Mouse (Mus musculus) liver, adult 2 months (tissue): ENCODE data around the gene 2610507B11Rik. TPM values are rescaled to one million over a fixed set of nuclear protein-coding genes. Genes with fewer than 3 reads are reported as not detected.
A peak's percentile ranks its signal among the peaks of the same experiment; 100 is the strongest.

Source experiments
- DNase-seq: peaks from one replicate; pipeline ENCODE4 v3.0.0-alpha.2; 2011; ENCODE audit warnings: low read depth, low spot score; ENCODE audit errors: extremely low read depth
- H3K27ac ChIP-seq: fragments of 200-500 bp; replicated peaks from 2 replicates; pipeline ENCODE4 v1.5.1; 2012; ENCODE audit warnings: low read depth, mild to moderate bottlenecking, control low read depth, inconsistent platforms, low read length; ENCODE audit not compliant: insufficient read depth
- H3K27me3 ChIP-seq: fragments of 200-500 bp; 2 replicates; pipeline ENCODE4 v1.6.1; 2012; ENCODE audit warnings: mild to moderate bottlenecking, moderate library complexity, low read length, inconsistent platforms; ENCODE audit not compliant: control insufficient read depth, insufficient read depth
- H3K36me3 ChIP-seq: fragments of 200-500 bp; 2 replicates; pipeline ENCODE4 v1.6.1; 2012; ENCODE audit warnings: low read length, inconsistent platforms; ENCODE audit not compliant: control insufficient read depth, insufficient read depth
- H3K4me1 ChIP-seq: fragments of 200-500 bp; 2 replicates; pipeline ENCODE4 v1.6.1; 2011; ENCODE audit warnings: low read length; ENCODE audit not compliant: control insufficient read depth, insufficient read depth
- H3K4me3 ChIP-seq: fragments of 200-500 bp; 2 replicates; pipeline ENCODE4 v1.5.1; 2011; ENCODE audit warnings: low read depth, mild to moderate bottlenecking, control low read depth, low read length, moderate library complexity; ENCODE audit not compliant: insufficient read depth
- H3K79me2 ChIP-seq: fragments of 200-500 bp; 2 replicates; pipeline ENCODE4 v1.6.1; 2012; ENCODE audit warnings: inconsistent platforms, mild to moderate bottlenecking, low read length, moderate library complexity; ENCODE audit not compliant: control insufficient read depth, insufficient read depth
- H3K9ac ChIP-seq: fragments of 200-500 bp; 2 replicates; pipeline ENCODE4 v1.6.1; 2012; ENCODE audit warnings: low read depth, mild to moderate bottlenecking, control low read depth, inconsistent platforms, low read length
- CTCF ChIP-seq: fragments of 200-500 bp; IDR thresholded peaks from 2 replicates; pipeline ENCODE4 v1.5.1; 2011; ENCODE audit warnings: low read depth, low read length, control low read depth
- POLR2A ChIP-seq: fragments of 200-500 bp; IDR thresholded peaks from 2 replicates; pipeline ENCODE4 v1.6.1; 2011; ENCODE audit warnings: low read length, control low read depth; ENCODE audit not compliant: insufficient read depth; ENCODE audit errors: extremely low read depth
- WGBS: fragments of 180-500 bp; shearing (Covaris S2); methylation state at CpG from one replicate; pipeline ENCODE4 v1.1.7; 2018; 5-methylcytosine and 5-hydroxymethylcytosine counted together
- polyA plus RNA-seq: library from polyadenylated mRNA; depleted of rRNA; stranded (reverse); fragments of >200 nt; gene quantifications from 2 replicates; pipeline ENCODE4 v1.2.3, GENCODE M21; 2012
- total RNA-seq: library from RNA; depleted of rRNA; stranded (reverse); fragments of >200 nt; gene quantifications from 2 replicates; pipeline ENCODE4 v1.2.3, GENCODE M21; 2014

Gene 2610507B11Rik
- total and polyA plus RNA-seq, 2 experiments = 43.6 to 68.6 TPM

DNA sequence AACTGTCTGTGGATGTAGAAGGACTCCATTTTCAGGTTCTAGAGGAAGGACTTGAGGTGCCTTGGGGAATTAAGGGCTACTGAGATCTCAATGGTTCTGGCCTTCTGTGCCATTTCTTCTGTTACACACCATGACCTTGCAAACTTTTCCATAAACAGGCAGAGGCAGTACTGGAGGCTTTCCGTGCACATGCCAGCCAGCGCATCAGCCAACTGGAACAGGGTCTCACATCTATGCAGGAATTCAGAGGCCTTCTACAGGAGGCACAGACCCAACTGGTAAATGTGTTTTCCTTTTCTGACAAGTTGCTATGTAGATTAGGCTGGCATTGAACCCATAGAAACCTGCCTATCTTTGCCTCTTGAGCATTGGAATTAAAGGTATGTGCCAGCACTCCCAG is 52.1 kb downstream of the 2610507B11Rik start:
- TF ChIP-seq CTCF (no peak), POLR2A (no peak)
- Histone ChIP-seq H3K9ac (no peak overlapping the region), H3K27ac (no peak overlapping the region), H3K27me3 (no peaks in the 10 kb centered on the region), H3K79me2 (no peaks in the 10 kb centered on the region), H3K4me3 (no peak overlapping the region), H3K36me3 (no peaks in the 10 kb centered on the region), H3K4me1 (no peaks in the 10 kb centered on the region; the same call in 1 of the 2 replicates)
- WGBS = 99% methylated on average over 2 of the region's 2 CpGs
- no peak for DNase-seq

GRCm38 (mm10) chr11:78318411-78318810 is 56.9 kb downstream of the 2610507B11Rik start:
- Histone ChIP-seq H3K4me1 (peaks cover 2% of the 10 kb centered on the region; the same call in 1 of the 2 replicates), H3K27me3 (no peaks in the 10 kb centered on the region), H3K4me3 (no peak overlapping the region), H3K79me2 (no peaks in the 10 kb centered on the region), H3K27ac (no peak overlapping the region), H3K36me3 (no peaks in the 10 kb centered on the region), H3K9ac (no peak overlapping the region)
- WGBS = 95% methylated on average over 2 of the region's 2 CpGs
- no peak for DNase-seq
- TF ChIP-seq POLR2A (no peak), CTCF (no peak)

- Histone ChIP-seq H3K9ac (no peak overlapping the region), H3K4me1 (peaks cover 2% of the 10 kb centered on the region; the same call in 1 of the 2 replicates), H3K79me2 (no peaks in the 10 kb centered on the region), H3K27me3 (no peaks in the 10 kb centered on the region), H3K4me3 (no peak overlapping the region), H3K27ac (no peak overlapping the region), H3K36me3 (no peaks in the 10 kb centered on the region)
- WGBS = 47% methylated on average over 2 of the region's 2 CpGs
- TF ChIP-seq POLR2A (no peak), CTCF (no peak)
- DNase-seq = no peak
These were observed 60.7 kb downstream of the 2610507B11Rik start for GRCm38 (mm10) chr11:78322076-78322831.

- WGBS = 5% methylated on average over 15 of the region's 15 CpGs
- TF ChIP-seq POLR2A (peak; percentile 75), CTCF (no peak; the same call in 1 of the 2 replicates)
- H3K27me3 ChIP-seq = no peaks in the 10 kb centered on the region
- peak within 1 kb of the TSS; percentile 75 for H3K9ac ChIP-seq
- peaks cover 2% of the 10 kb centered on the region; the same call in 1 of the 2 replicates for H3K4me1 ChIP-seq
- no peaks in the 10 kb centered on the region for H3K36me3 ChIP-seq
- H3K27ac ChIP-seq = peak within 1 kb of the TSS; percentile 46; the same call in 1 of the 2 replicates
- DNase-seq = peak; percentile 95
- peak within 1 kb of the TSS; percentile 51 for H3K4me3 ChIP-seq
- H3K79me2 ChIP-seq = no peaks in the 10 kb centered on the region
These were observed 61.3 kb downstream of the 2610507B11Rik start, which contains the start of gene Aldoc for GRCm38 (mm10) chr11:78322860-78323259. TSS of gene Aldoc (plus strand) at chr11:78322968.

DNA sequence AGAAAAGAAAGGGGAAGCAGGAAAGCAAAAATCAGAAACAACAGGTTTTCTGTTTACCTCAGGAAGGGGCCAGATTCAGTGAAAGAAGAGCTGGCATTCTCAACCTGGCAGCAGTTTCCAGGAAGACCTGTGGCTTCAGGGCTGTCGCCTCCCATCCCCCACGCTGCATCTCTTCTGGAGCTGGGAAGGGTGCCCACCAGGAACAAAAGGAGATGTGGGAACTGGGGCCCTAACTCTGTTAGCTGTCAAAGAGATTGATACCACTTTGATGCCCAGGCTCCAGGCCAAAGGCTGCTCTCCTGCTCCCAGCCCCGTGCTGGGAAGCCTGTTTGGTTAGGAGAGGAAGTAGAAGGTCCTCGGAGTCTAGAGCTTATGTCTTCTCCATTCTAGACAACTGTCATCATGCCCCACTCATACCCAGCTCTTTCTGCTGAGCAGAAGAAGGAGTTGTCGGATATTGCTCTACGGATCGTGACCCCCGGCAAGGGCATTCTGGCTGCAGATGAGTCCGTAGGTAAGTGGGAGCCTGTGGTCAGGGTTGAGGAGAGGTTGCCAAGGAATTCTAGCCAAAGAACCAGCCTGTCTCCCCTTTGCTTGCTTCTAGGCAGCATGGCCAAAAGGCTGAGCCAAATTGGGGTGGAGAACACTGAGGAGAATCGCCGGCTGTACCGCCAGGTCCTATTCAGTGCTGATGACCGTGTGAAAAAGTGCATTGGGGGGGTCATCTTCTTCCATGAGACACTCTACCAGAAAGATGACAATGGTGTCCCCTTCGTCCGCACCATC is 62.6 kb downstream of the 2610507B11Rik start:
- Histone ChIP-seq H3K79me2 (peaks cover 2% of the 10 kb centered on the region; the same call in 1 of the 2 replicates), H3K36me3 (no peaks in the 10 kb centered on the region), H3K27me3 (no peaks in the 10 kb centered on the region), H3K4me1 (peaks cover 6% of the 10 kb centered on the region), H3K27ac (no peak overlapping the region), H3K9ac (no peak overlapping the region), H3K4me3 (no peak overlapping the region)
- WGBS = 94% methylated on average over 15 of the region's 15 CpGs
- DNase-seq = no peak
- TF ChIP-seq CTCF (no peak), POLR2A (no peak)
